Mouse (Mus musculus) MEL (cell line): ENCODE measurements around the gene Eps15. TPM values are rescaled to one million over a fixed set of nuclear protein-coding genes. Genes with fewer than 3 reads are reported as not detected.
A peak's percentile ranks its signal among the peaks of the same experiment; 100 is the strongest.

Experiments
- DNase-seq: peaks from one replicate; pipeline ENCODE4 v3.0.0; 2011; ENCODE audit warnings: low read depth, low spot score
- H3K27ac ChIP-seq: 2 replicates; pipeline ENCODE4 v1.5.1; 2012; ENCODE audit warnings: low read depth, mild to moderate bottlenecking, control low read depth, low read length, moderate library complexity; ENCODE audit not compliant: control insufficient read depth
- H3K27me3 ChIP-seq, 2 experiments: fragments of 150-350 bp in 1 of 2; sonication (generic) in 1 of 2; 2 replicates each; pipeline ENCODE4 v1.6.1; 2012; ENCODE audit warnings: low read length in 2 of 2, mild to moderate bottlenecking in 2 of 2, improper control_type of control experiment in 1 of 2, moderate library complexity in 1 of 2; ENCODE audit not compliant: insufficient read depth in 2 of 2, control insufficient read depth in 1 of 2
- H3K36me3 ChIP-seq, 2 experiments: 2 replicates each; pipeline ENCODE4 v1.6.1; 2012 to 2014; ENCODE audit warnings: low read length in 2 of 2, improper control_type of control experiment in 1 of 2, inconsistent platforms in 1 of 2, mild to moderate bottlenecking in 1 of 2; ENCODE audit not compliant: insufficient read depth in 2 of 2, control insufficient read depth in 1 of 2
- H3K4me1 ChIP-seq, 2 experiments: fragments of 150-350 bp in 1 of 2; sonication (generic) in 1 of 2; 2 replicates each; pipeline ENCODE4 v1.6.1; 2012; ENCODE audit warnings: low read length in 2 of 2, improper control_type of control experiment in 1 of 2, mild to moderate bottlenecking in 1 of 2; ENCODE audit not compliant: insufficient read depth in 2 of 2, control insufficient read depth in 1 of 2
- H3K4me3 ChIP-seq, 2 experiments: fragments of 150-350 bp in 1 of 2; sonication (generic) in 1 of 2; 2 replicates each; pipeline ENCODE4 v1.5.1; 2012; ENCODE audit warnings: low read depth in 2 of 2, low read length in 2 of 2, mild to moderate bottlenecking in 2 of 2, moderate library complexity in 2 of 2, control low read depth in 1 of 2, improper control_type of control experiment in 1 of 2; ENCODE audit not compliant: control insufficient read depth in 1 of 2, insufficient read depth in 1 of 2
- H3K79me2 ChIP-seq: 2 replicates; pipeline ENCODE4 v1.6.1; 2012; ENCODE audit warnings: mild to moderate bottlenecking, low read length, moderate library complexity; ENCODE audit not compliant: control insufficient read depth, poor library complexity, insufficient read depth
- H3K9ac ChIP-seq: 2 replicates; pipeline ENCODE4 v1.6.1; 2012; ENCODE audit warnings: low read depth, mild to moderate bottlenecking, control low read depth, low read length, moderate library complexity; ENCODE audit not compliant: control insufficient read depth, poor library complexity, severe bottlenecking
- H3K9me3 ChIP-seq: fragments of 150-350 bp; sonication (generic); replicated peaks from 2 replicates; pipeline ENCODE4 v1.6.1; 2012; ENCODE audit warnings: mild to moderate bottlenecking, low read length, improper control_type of control experiment, moderate library complexity; ENCODE audit not compliant: insufficient read depth
- E2F4 ChIP-seq: IDR thresholded peaks from 2 replicates; pipeline ENCODE4 v1.6.1; 2011; ENCODE audit warnings: low read depth, low read length, improper control_type of control experiment, borderline replicate concordance
- ELF1 ChIP-seq: IDR thresholded peaks from 2 replicates; pipeline ENCODE4 v1.6.1; 2014; ENCODE audit warnings: low read depth, mild to moderate bottlenecking, inconsistent platforms, low read length, improper control_type of control experiment, moderate library complexity
- EP300 ChIP-seq, 2 experiments: IDR thresholded peaks; 2 replicates each; pipeline ENCODE4 v1.6.1; 2011; ENCODE audit warnings: improper control_type of control experiment in 2 of 2, low read length in 2 of 2, low read depth in 1 of 2, mild to moderate bottlenecking in 1 of 2
- GABPA ChIP-seq: IDR thresholded peaks from 2 replicates; pipeline ENCODE4 v1.6.1; 2012; ENCODE audit warnings: low read depth, mild to moderate bottlenecking, inconsistent platforms, low read length, improper control_type of control experiment, moderate library complexity
- GATA1 ChIP-seq: IDR thresholded peaks from 2 replicates; pipeline ENCODE4 v1.6.1; 2011; ENCODE audit warnings: low read depth, low read length, improper control_type of control experiment
- JUND ChIP-seq: IDR thresholded peaks from 2 replicates; pipeline ENCODE4 v1.6.1; 2011; ENCODE audit warnings: low read depth, mild to moderate bottlenecking, improper control_type of control experiment, low read length
- KAT2A ChIP-seq: conservative IDR thresholded peaks from 2 replicates; pipeline ENCODE4 v1.6.1; 2012; ENCODE audit warnings: low read depth, low read length, improper control_type of control experiment, inconsistent platforms
- MAZ ChIP-seq: IDR thresholded peaks from 2 replicates; pipeline ENCODE4 v1.6.1; 2012; ENCODE audit warnings: low read depth, mild to moderate bottlenecking, inconsistent platforms, low read length, improper control_type of control experiment
- MYB ChIP-seq: IDR thresholded peaks from 2 replicates; pipeline ENCODE4 v1.6.1; 2011; ENCODE audit warnings: mild to moderate bottlenecking, low read depth, low read length, improper control_type of control experiment
- TCF12 ChIP-seq: IDR thresholded peaks from 2 replicates; pipeline ENCODE4 v1.6.1; 2014; ENCODE audit warnings: low read depth, mild to moderate bottlenecking, inconsistent platforms, low read length, improper control_type of control experiment, moderate library complexity
- USF1 ChIP-seq: IDR thresholded peaks from 2 replicates; pipeline ENCODE4 v1.6.1; 2014; ENCODE audit warnings: low read depth, mild to moderate bottlenecking, inconsistent platforms, low read length, improper control_type of control experiment, moderate library complexity
- ZC3H11A ChIP-seq: IDR thresholded peaks from 2 replicates; pipeline ENCODE4 v1.6.1; 2012; ENCODE audit warnings: low read depth, mild to moderate bottlenecking, inconsistent platforms, low read length, improper control_type of control experiment
- ZNF384 ChIP-seq: IDR thresholded peaks from 2 replicates; pipeline ENCODE4 v1.6.1; 2012; ENCODE audit warnings: low read depth, mild to moderate bottlenecking, inconsistent platforms, low read length, improper control_type of control experiment
- polyA plus RNA-seq, 2 experiments: library from polyadenylated mRNA; stranded (reverse) in 1 of 2; unstranded in 1 of 2; fragments of >175 nt in 1 of 2; fragments of >200 nt in 1 of 2; gene quantifications; 2 replicates each; pipeline versions ENCODE4 v1.2.1 to v1.2.4; 2012; ENCODE audit warnings: low replicate concordance in 2 of 2, low read depth in 1 of 2; ENCODE audit not compliant: insufficient read length in 2 of 2, insufficient read depth in 1 of 2, missing spikeins in 1 of 2
- total RNA-seq: library from RNA; depleted of rRNA; stranded (reverse); fragments of 300-350 nt; gene quantifications from 2 replicates; pipeline ENCODE4 v1.2.3, GENCODE M21; 2012

Gene Eps15
- total and polyA plus RNA-seq, 3 experiments = 19.7 to 107 (median 53.3) TPM

DNA sequence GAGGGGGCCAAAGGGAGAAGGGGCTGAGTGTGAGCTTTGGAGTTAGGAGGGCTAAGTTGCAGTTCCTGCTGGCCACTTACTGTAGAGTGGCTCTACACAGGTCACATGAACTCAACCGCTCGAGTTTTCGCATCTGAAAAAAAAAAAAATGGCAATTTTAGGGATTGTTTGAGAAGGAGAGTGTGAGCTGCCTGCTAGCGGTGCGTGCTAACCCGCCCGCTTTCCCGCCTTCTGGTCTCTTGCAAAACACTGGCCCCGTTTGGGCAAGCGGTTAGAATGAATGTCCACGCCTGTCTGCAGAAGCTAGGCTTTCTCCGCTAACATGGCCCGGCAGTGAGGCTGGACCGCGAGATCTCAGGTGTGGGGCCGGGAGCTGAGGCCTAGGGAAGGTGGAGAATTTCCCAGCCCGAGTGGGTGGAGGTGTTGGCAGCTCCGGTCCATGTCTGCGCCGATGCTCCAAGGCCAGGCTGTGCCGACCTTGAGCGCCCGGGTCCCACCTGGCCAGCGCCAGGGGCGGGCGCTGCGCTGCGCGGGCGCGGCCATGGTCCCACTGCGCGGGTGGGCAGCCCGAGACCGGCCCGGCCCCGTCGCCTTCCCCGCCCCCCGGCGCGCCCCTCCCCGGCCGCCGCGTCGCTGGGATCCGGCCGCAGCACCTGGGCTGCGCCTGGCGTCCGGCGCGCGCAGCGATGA, 126.6 kb downstream of the Eps15 start, which contains the start of gene Ttc39a:
Ttc39a (plus strand) TSS at position 138 of the 690 bp plus-strand sequence.
- Histone ChIP-seq H3K9me3 (no peaks in the 10 kb centered on the region), H3K79me2 (no peaks in the 10 kb centered on the region; the same call in 1 of the 2 replicates), H3K9ac (peak within 1 kb of the TSS; percentile 76), H3K4me1 (peaks cover 0 to 23% of the 10 kb centered on the region in 2 experiments; a peak in 3 of 4 replicates)
- DNase-seq = peak; percentile 74
- TF ChIP-seq E2F4 (peak; percentile 38; the same call in 1 of the 2 replicates), KAT2A (no peak; the same call in 1 of the 2 replicates), EP300 (IDR thresholded peaks at IDR 0.05; ENCODE audit: low read depth in 1 of 2, low read length in 2 of 2) (no peak)
- TF ChIP-seq, all 39 proteins: peak for 1
- H3K4me3 ChIP-seq = peak within 1 kb of the TSS; percentile 47 to 64
- H3K27ac ChIP-seq = peak within 1 kb of the TSS; percentile 71
- H3K36me3 ChIP-seq = peaks cover 0 to 11% of the 10 kb centered on the region in 2 experiments; a peak in 2 of 4 replicates
- H3K27me3 ChIP-seq = no peaks in the 10 kb centered on the region

DNA sequence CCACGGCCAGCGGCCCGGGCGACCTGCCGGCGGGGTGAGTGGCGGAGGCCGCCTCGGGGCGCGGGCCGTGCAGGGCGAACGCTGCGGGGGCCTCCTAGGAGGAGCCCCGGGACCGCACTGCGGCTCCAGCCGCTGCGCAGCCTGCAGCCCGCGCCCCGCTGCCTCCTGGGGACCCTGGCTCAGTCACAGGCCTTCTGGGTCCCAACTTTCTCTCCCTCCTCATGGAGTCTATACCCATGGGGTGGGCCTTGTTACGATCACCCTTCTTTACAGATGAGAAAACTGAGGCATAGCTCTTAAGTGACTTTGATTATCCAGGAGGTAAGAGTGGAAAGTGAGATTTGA, 127.1 kb downstream of the Eps15 start:
- no peaks in the 10 kb centered on the region for H3K9me3 ChIP-seq
- TF ChIP-seq ELF1 = no peak
- TF ChIP-seq GATA1 = no peak
- TF ChIP-seq MYB = no peak
- no peak for TF ChIP-seq USF1
- no peak for TF ChIP-seq JUND
- TF ChIP-seq KAT2A = no peak
- no peak for TF ChIP-seq ZC3H11A
- no peak for TF ChIP-seq MAZ
- TF ChIP-seq TCF12 = no peak
- no peak for TF ChIP-seq GABPA
- no peak for TF ChIP-seq ZNF384
- H3K27me3 ChIP-seq = no peaks in the 10 kb centered on the region
- H3K27ac ChIP-seq = no peak overlapping the region
- no peaks in the 10 kb centered on the region; the same call in 1 of the 2 replicates for H3K79me2 ChIP-seq
- peaks cover 0 to 16% of the 10 kb centered on the region in 2 experiments; a peak in 2 of 4 replicates for H3K36me3 ChIP-seq
- H3K9ac ChIP-seq = peak overlapping the region; percentile 76
- peak overlapping the region; percentile 47 to 64; a peak in 3 of 4 replicates for H3K4me3 ChIP-seq
- peaks cover 0 to 28% of the 10 kb centered on the region in 2 experiments; a peak in 3 of 4 replicates for H3K4me1 ChIP-seq
- no peak for DNase-seq
